Mouse (Mus musculus): ENCODE measurements at regions not wholly inside any gene's neighbourhood (a gene's known extent, or its start where the extent isn't known, plus 50 kb on each side); places are given as distances from the start of the nearest gene placed in this dataset.
A peak's percentile ranks its signal among the peaks of the same experiment; 100 is the strongest.

- intact Hi-C loops (cut with DNase I), result no loop called here
- no peak for DNase-seq
These were observed 432.3 kb downstream of the Slc4a3 start for GRCm38 (mm10) chr1:75978203-75978986.

- DNase-seq, result no peak
- intact Hi-C loops (cut with DNase I), result no loop called here
These were observed 437.0 kb downstream of the Slc4a3 start for GRCm38 (mm10) chr1:75983057-75983456.

- no peak for DNase-seq
- intact Hi-C loops (cut with DNase I), result no loop called here
These were observed 437.4 kb downstream of the Slc4a3 start for GRCm38 (mm10) chr1:75983487-75983886.

- intact Hi-C loops (cut with DNase I), result no loop called here
- DNase-seq, result no peak
These were observed 442.4 kb downstream of the Slc4a3 start for GRCm38 (mm10) chr1:75988496-75988895.

GRCm38 (mm10) chr1:75992039-75992438 lies 446.0 kb downstream of the Slc4a3 start:
- intact Hi-C loops (cut with DNase I), result no loop called here
- DNase-seq, result no peak

GRCm38 (mm10) chr1:75997222-75997621 lies 451.2 kb downstream of the Slc4a3 start:
- no peak for DNase-seq
- intact Hi-C loops (cut with DNase I), result no loop called here

- no peak for DNase-seq
These were observed 455.1 kb downstream of the Slc4a3 start for GRCm38 (mm10) chr1:76001124-76001523.

GRCm38 (mm10) chr1:76009601-76010000 lies 463.5 kb downstream of the Slc4a3 start:
- intact Hi-C loops (cut with DNase I), result no loop called here
- no peak for DNase-seq

More at GRCm38 (mm10) chr1:76001124-76001523, 455.1 kb downstream of the Slc4a3 start:
- intact Hi-C loops (cut with DNase I), result no loop called here

GRCm38 (mm10) chr1:76010212-76010800 lies 464.2 kb downstream of the Slc4a3 start:
- intact Hi-C loops (cut with DNase I), result no loop called here
- no peak for DNase-seq

- DNase-seq, result no peak
- intact Hi-C loops (cut with DNase I), result no loop called here
These were observed 472.5 kb downstream of the Slc4a3 start for GRCm38 (mm10) chr1:76018588-76018987.

- intact Hi-C loops (cut with DNase I), result no loop called here
- no peak for DNase-seq
These were observed 473.0 kb downstream of the Slc4a3 start for GRCm38 (mm10) chr1:76019071-76019470.

- intact Hi-C loops (cut with DNase I), result no loop called here
- no peak for DNase-seq
These were observed 478.6 kb downstream of the Slc4a3 start for GRCm38 (mm10) chr1:76024650-76025049.

- intact Hi-C loops (cut with DNase I), result no loop called here
- DNase-seq, result no peak
These were observed 479.3 kb downstream of the Slc4a3 start for GRCm38 (mm10) chr1:76025389-76025788.

GRCm38 (mm10) chr1:76029059-76029458 lies 483.0 kb downstream of the Slc4a3 start:
- no peak for DNase-seq
- intact Hi-C loops (cut with DNase I), result no loop called here

- intact Hi-C loops (cut with DNase I), result no loop called here
- DNase-seq, result no peak
These were observed 485.3 kb downstream of the Slc4a3 start for GRCm38 (mm10) chr1:76031171-76031922.

GRCm38 (mm10) chr1:76031923-76032285 lies 485.8 kb downstream of the Slc4a3 start:
- no peak for DNase-seq
- intact Hi-C loops (cut with DNase I), result no loop called here

GRCm38 (mm10) chr1:76032626-76033025 lies 486.6 kb downstream of the Slc4a3 start:
- intact Hi-C loops (cut with DNase I), result no loop called here
- no peak for DNase-seq

- DNase-seq, result no peak
- intact Hi-C loops (cut with DNase I), result no loop called here
These were observed 490.2 kb downstream of the Slc4a3 start for GRCm38 (mm10) chr1:76036316-76036715.

- DNase-seq, result peak in 1 of 2 experiments; percentile 39
- intact Hi-C loops (cut with DNase I), result no loop called here
These were observed 493.1 kb downstream of the Slc4a3 start for GRCm38 (mm10) chr1:76039029-76039655.

GRCm38 (mm10) chr1:76039661-76040060 lies 493.6 kb downstream of the Slc4a3 start:
- intact Hi-C loops (cut with DNase I), result no loop called here
- no peak for DNase-seq

GRCm38 (mm10) chr1:76050264-76050663 lies 504.2 kb downstream of the Slc4a3 start:
- intact Hi-C loops (cut with DNase I), result no loop called here
- no peak for DNase-seq

Measured in gastrocnemius, postnatal 36 days (tissue).